Mouse (Mus musculus): ENCODE results near the gene Gm20721. TPM values are rescaled to one million over a fixed set of nuclear protein-coding genes. Genes with fewer than 3 reads are reported as not detected.

The Gm20721 gene
- polyA plus RNA-seq (2014; fragmentation: Illumina TruSeq; extraction: RNeasy Lipid Tissue Mini Kit (QIAGEN cat#74804); ENCODE audit: low read depth, low replicate concordance): not detected

GRCm38 (mm10) chr2:174346612-174346998, at the start of gene Gm20721:
Gene Gm20721, minus strand, starts transcription at chr2:174346712.

GRCm38 (mm10) chr2:174284011-174284410, 62.5 kb downstream of the Gm20721 start, which contains the start of gene Gnas:
Gene Gnas, plus strand, starts transcription at chr2:174284320.

Other genes with a start within 250 kb of the Gm20721 start
- gene Npepl1, start 236.4 kb downstream of the Gm20721 start, polyA plus RNA-seq (2014; fragmentation: Illumina TruSeq; extraction: RNeasy Lipid Tissue Mini Kit (QIAGEN cat#74804); ENCODE audit: low read depth, low replicate concordance): 4.4 TPM
- 92.7 TPM for gene Gnas, start 62.4 kb downstream of the Gm20721 start, polyA plus RNA-seq (2014; fragmentation: Illumina TruSeq; extraction: RNeasy Lipid Tissue Mini Kit (QIAGEN cat#74804); ENCODE audit: low read depth, low replicate concordance)
- 5.1 TPM for gene Nelfcd, start 69.1 kb upstream of the Gm20721 start, polyA plus RNA-seq (2014; fragmentation: Illumina TruSeq; extraction: RNeasy Lipid Tissue Mini Kit (QIAGEN cat#74804); ENCODE audit: low read depth, low replicate concordance)
- gene Ctsz, start 92.3 kb upstream of the Gm20721 start, polyA plus RNA-seq (2014; fragmentation: Illumina TruSeq; extraction: RNeasy Lipid Tissue Mini Kit (QIAGEN cat#74804); ENCODE audit: low read depth, low replicate concordance): 0.81 TPM
- not detected for gene Tubb1, start 104.0 kb upstream of the Gm20721 start, polyA plus RNA-seq (2014; fragmentation: Illumina TruSeq; extraction: RNeasy Lipid Tissue Mini Kit (QIAGEN cat#74804); ENCODE audit: low read depth, low replicate concordance)
- gene Atp5e, start 117.4 kb upstream of the Gm20721 start, polyA plus RNA-seq (2014; fragmentation: Illumina TruSeq; extraction: RNeasy Lipid Tissue Mini Kit (QIAGEN cat#74804); ENCODE audit: low read depth, low replicate concordance): 56.0 TPM
- 34.2 TPM for gene Prelid3b, start 126.4 kb upstream of the Gm20721 start, polyA plus RNA-seq (2014; fragmentation: Illumina TruSeq; extraction: RNeasy Lipid Tissue Mini Kit (QIAGEN cat#74804); ENCODE audit: low read depth, low replicate concordance)